Mouse (Mus musculus): ENCODE measurements around the gene Ssh3. TPM values are rescaled to one million over a fixed set of nuclear protein-coding genes. Genes with fewer than 3 reads are reported as not detected.

The Ssh3 gene
- polyA plus RNA-seq, 1 experiment from 2014 or later = 14.0 TPM

Small RNA genes within 50 kb of the gene (microRNA-seq; reads per million reads assigned to microRNA genes)
- gene Gm26115 (not detected), gene Mir6985 (not detected)

Other genes with a start within 250 kb of the Ssh3 start
- gene Gstp1, start 231.2 kb downstream of the Ssh3 start, polyA plus RNA-seq (2014; fragmentation: Nextera tagmentation; extraction: Ambion mirVana) = 437 and 484 TPM in 2 replicates
- 2.4 TPM in 1 of 2 replicates, not detected in the other for gene Gstp2, start 223.2 kb downstream of the Ssh3 start, polyA plus RNA-seq (2014; fragmentation: Nextera tagmentation; extraction: Ambion mirVana)
- not detected in 2 replicates for gene Gstp3, start 209.6 kb downstream of the Ssh3 start, polyA plus RNA-seq (2014; fragmentation: Nextera tagmentation; extraction: Ambion mirVana)
- not detected in 2 replicates for gene Cabp2, start 187.6 kb downstream of the Ssh3 start, polyA plus RNA-seq (2014; fragmentation: Nextera tagmentation; extraction: Ambion mirVana)
- 78.3 and 81.1 TPM in 2 replicates for gene Cdk2ap2, start 172.0 kb downstream of the Ssh3 start, polyA plus RNA-seq (2014; fragmentation: Nextera tagmentation; extraction: Ambion mirVana)
- 65.1 and 76.5 TPM in 2 replicates for gene Pitpnm1, start 169.2 kb downstream of the Ssh3 start, polyA plus RNA-seq (2014; fragmentation: Nextera tagmentation; extraction: Ambion mirVana)
- gene Aip, start 143.3 kb downstream of the Ssh3 start, polyA plus RNA-seq (2014; fragmentation: Nextera tagmentation; extraction: Ambion mirVana) = 98.8 and 110 TPM in 2 replicates
- gene Gpr152, start 129.4 kb downstream of the Ssh3 start, polyA plus RNA-seq (2014; fragmentation: Nextera tagmentation; extraction: Ambion mirVana) = not detected in 2 replicates
- 0.13 and 0.31 TPM in 2 replicates for gene Cabp4, start 125.1 kb downstream of the Ssh3 start, polyA plus RNA-seq (2014; fragmentation: Nextera tagmentation; extraction: Ambion mirVana)
- gene Coro1b, start 120.6 kb downstream of the Ssh3 start, polyA plus RNA-seq (2014; fragmentation: Nextera tagmentation; extraction: Ambion mirVana) = 86.9 and 105 TPM in 2 replicates
- gene Ptprcap, start 115.6 kb downstream of the Ssh3 start, polyA plus RNA-seq (2014; fragmentation: Nextera tagmentation; extraction: Ambion mirVana) = 0.51 and 1.0 TPM in 2 replicates
- 40.9 and 45.1 TPM in 2 replicates for gene Rps6kb2, start 105.8 kb downstream of the Ssh3 start, polyA plus RNA-seq (2014; fragmentation: Nextera tagmentation; extraction: Ambion mirVana)
- 3.0 and 6.1 TPM in 2 replicates for gene Carns1, start 93.7 kb downstream of the Ssh3 start, polyA plus RNA-seq (2014; fragmentation: Nextera tagmentation; extraction: Ambion mirVana)
- gene Tbc1d10c, start 77.9 kb downstream of the Ssh3 start, polyA plus RNA-seq (2014; fragmentation: Nextera tagmentation; extraction: Ambion mirVana) = 0.79 and 1.1 TPM in 2 replicates
- gene Ppp1ca, start 77.1 kb downstream of the Ssh3 start, polyA plus RNA-seq (2014; fragmentation: Nextera tagmentation; extraction: Ambion mirVana) = 574 and 606 TPM in 2 replicates
- gene Rad9a, start 67.5 kb downstream of the Ssh3 start, polyA plus RNA-seq (2014; fragmentation: Nextera tagmentation; extraction: Ambion mirVana) = 23.0 and 23.7 TPM in 2 replicates
- gene Clcf1, start 54.9 kb downstream of the Ssh3 start, polyA plus RNA-seq (2014; fragmentation: Nextera tagmentation; extraction: Ambion mirVana) = 0.78 and 1.5 TPM in 2 replicates
- not detected in 2 replicates for gene AC109138.7, start 54.8 kb downstream of the Ssh3 start, polyA plus RNA-seq (2014; fragmentation: Nextera tagmentation; extraction: Ambion mirVana)
- gene Pold4, start 37.3 kb downstream of the Ssh3 start, polyA plus RNA-seq (2014; fragmentation: Nextera tagmentation; extraction: Ambion mirVana) = 21.1 and 22.6 TPM in 2 replicates
- gene Ankrd13d, start 14.0 kb upstream of the Ssh3 start, polyA plus RNA-seq (2014; fragmentation: Nextera tagmentation; extraction: Ambion mirVana) = 50.7 and 62.9 TPM in 2 replicates
- gene Grk2, start 37.0 kb upstream of the Ssh3 start, polyA plus RNA-seq (2014; fragmentation: Nextera tagmentation; extraction: Ambion mirVana) = 33.0 and 34.3 TPM in 2 replicates
- gene Kdm2a, start 129.1 kb upstream of the Ssh3 start, polyA plus RNA-seq (2014; fragmentation: Nextera tagmentation; extraction: Ambion mirVana) = 39.1 and 46.3 TPM in 2 replicates
- 2.6 and 6.1 TPM in 2 replicates for gene Rhod, start 170.3 kb upstream of the Ssh3 start, polyA plus RNA-seq (2014; fragmentation: Nextera tagmentation; extraction: Ambion mirVana)
- 4.4 and 4.8 TPM in 2 replicates for gene Syt12, start 208.3 kb upstream of the Ssh3 start, polyA plus RNA-seq (2014; fragmentation: Nextera tagmentation; extraction: Ambion mirVana)
- not detected in 2 replicates for gene 2010003K11Rik, start 229.4 kb upstream of the Ssh3 start, polyA plus RNA-seq (2014; fragmentation: Nextera tagmentation; extraction: Ambion mirVana)
- gene Pcx, start 241.3 kb upstream of the Ssh3 start, polyA plus RNA-seq (2014; fragmentation: Nextera tagmentation; extraction: Ambion mirVana) = 22.5 and 23.8 TPM in 2 replicates

Measured in neural tube, embryonic 14.5 days (tissue).